8 mouse cellular contexts compared by ENCODE assay signal in the genomic region with DNA sequence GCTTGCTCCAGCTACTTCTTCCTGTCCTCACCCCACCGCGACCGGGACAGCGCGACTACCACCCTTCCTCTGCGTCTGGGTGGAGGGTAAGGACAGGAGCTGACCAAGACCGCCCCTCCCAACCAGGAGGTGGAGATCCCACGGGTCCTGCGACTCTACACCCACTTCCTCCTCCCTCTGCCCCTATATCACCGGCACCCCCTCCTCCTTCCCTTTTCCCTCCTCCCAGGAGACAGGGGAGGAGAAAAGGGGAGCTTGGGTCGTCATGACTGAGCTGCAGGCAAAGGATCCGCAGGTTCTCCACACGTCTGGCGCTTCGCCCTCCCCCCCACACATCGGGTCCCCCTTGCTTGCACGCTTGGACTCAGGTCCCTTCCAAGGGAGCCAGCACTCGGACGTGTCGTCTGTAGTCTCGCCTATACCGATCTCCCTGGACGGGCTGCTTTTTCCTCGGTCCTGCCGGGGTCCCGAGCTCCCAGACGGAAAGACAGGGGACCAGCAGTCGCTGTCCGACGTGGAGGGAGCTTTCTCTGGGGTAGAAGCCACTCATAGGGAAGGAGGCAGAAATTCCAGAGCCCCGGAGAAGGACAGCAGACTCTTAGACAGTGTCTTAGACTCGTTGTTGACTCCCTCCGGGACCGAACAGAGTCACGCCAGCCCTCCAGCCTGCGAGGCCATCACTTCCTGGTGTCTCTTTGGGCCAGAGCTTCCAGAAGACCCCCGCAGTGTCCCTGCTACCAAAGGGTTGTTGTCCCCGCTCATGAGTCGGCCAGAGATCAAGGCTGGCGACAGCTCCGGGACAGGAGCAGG. TPM values are rescaled to one million over a fixed set of nuclear protein-coding genes. Genes with fewer than 3 reads are reported as not detected.
DNase-seq lines count a peak whose midpoint lies in the region; ATAC-seq and TF ChIP-seq lines count a peak whose summit lies in the region.

No protein-coding gene starts in this region.

- H3K27me3 ChIP-seq in thymus, adult 2 months (ENCODE audit: control insufficient read depth, insufficient read depth, low read length): no peaks in the 10 kb centered on the region; the same call in 1 of the 2 replicates
- peaks cover 57% of the 10 kb centered on the region for H3K27me3 ChIP-seq in hindbrain, embryonic 12.5 days

- TF ChIP-seq POLR2A in thymus, adult 2 months (IDR thresholded peaks at IDR 0.05; ENCODE audit: control insufficient read depth, extremely low read depth, insufficient read depth, low read length, poor library complexity): no peak

- no peaks in the 10 kb centered on the region for H3K36me3 ChIP-seq in thymus, adult 2 months (ENCODE audit: control insufficient read depth, insufficient read depth, low read length)
- no peaks in the 10 kb centered on the region for H3K36me3 ChIP-seq in hindbrain, embryonic 12.5 days

- TF ChIP-seq CTCF in thymus, adult 2 months (IDR thresholded peaks at IDR 0.05; ENCODE audit: borderline replicate concordance, control insufficient read depth, extremely low read depth, insufficient read depth, low read length, poor library complexity): no peak

- intact Hi-C loops in left cerebral cortex, postnatal 10 days (cut with DNase I): no loop called here

- H3K4me1 ChIP-seq in thymus, adult 2 months (replicated peaks; ENCODE audit: control insufficient read depth, insufficient read depth, low read length): no peaks in the 10 kb centered on the region
- peaks cover 21% of the 10 kb centered on the region for H3K4me1 ChIP-seq in hindbrain, embryonic 12.5 days

- ATAC-seq in hindbrain, embryonic 12.5 days (ENCODE audit: low FRiP score): peak; percentile 35; the same call in 1 of the 2 replicates

- H3K4me2 ChIP-seq in hindbrain, embryonic 12.5 days (replicated peaks): peak overlapping the region; percentile 94

- no peak overlapping the region; the same call in 1 of the 2 replicates for H3K4me3 ChIP-seq in thymus, adult 2 months (ENCODE audit: control insufficient read depth, insufficient read depth, low read length)
- H3K4me3 ChIP-seq in hindbrain, embryonic 12.5 days: peak overlapping the region; percentile 67

- WGBS in thymus, adult 2 months: 3% methylated on average over 41 of the region's 41 CpGs
- under 1% methylated on average over 41 of the region's 41 CpGs for WGBS in hindbrain, embryonic 12.5 days

- DNase-seq in thymus, adult 2 months: peak; percentile 1
- DNase-seq in thymus, postnatal 0 days (ENCODE audit: low spot score): no peak
- peak; percentile 3 for DNase-seq in embryo, embryonic 11.5 days (ENCODE audit: low read depth, low spot score)
- DNase-seq in left cerebral cortex, postnatal 10 days (ENCODE audit: extremely low spot score in 1 of 2, low spot score in 2 of 2): peak; percentile 4 to 34
- DNase-seq in lung, postnatal 36 days: peak; percentile 47
- DNase-seq in retina, postnatal 7 days (ENCODE audit: low read depth, low spot score): peak; percentile 4
- no peak for DNase-seq in MN1 (ENCODE audit: low spot score)

- no peaks in the 10 kb centered on the region for H3K9me3 ChIP-seq in hindbrain, embryonic 12.5 days (replicated peaks)

- H3K9ac ChIP-seq in hindbrain, embryonic 12.5 days: peak overlapping the region; percentile 64

- no peak overlapping the region for H3K27ac ChIP-seq in thymus, adult 2 months (ENCODE audit: control insufficient read depth, insufficient read depth, low read length)
- no peak overlapping the region for H3K27ac ChIP-seq in hindbrain, embryonic 12.5 days

RNA-seq across cellular contexts. Expression of a gene that starts 0.8 kb away (rescaled TPM):
- polyA plus RNA-seq in thymus, adult 2 months (2012; rRNA removed): 1.1 and 1.2 TPM in 2 replicates
- polyA plus RNA-seq in thymus, postnatal 0 days (2015; fragmentation: Nextera tagmentation; extraction: Ambion mirVana): 0.14 and 0.21 TPM in 2 replicates
- 0.59 and 0.87 TPM in 2 replicates for polyA plus RNA-seq in hindbrain, embryonic 12.5 days (2016; fragmentation: Nextera tagmentation; extraction: Ambion mirVana)
- total RNA-seq in left cerebral cortex, postnatal 10 days (2021): 10 to 100 TPM; 11.4 to 12.1 TPM

Comparison
In these comparisons a context has a peak if more than half of its experiments do, and no peak if none do; other contexts are left out.
1. DNase-seq: peak in thymus, adult 2 months (single experiment), embryo, embryonic 11.5 days (single experiment), left cerebral cortex, postnatal 10 days (2 of 2), lung, postnatal 36 days (single experiment) and retina, postnatal 7 days (single experiment); none in thymus, postnatal 0 days (single experiment) and MN1 (single experiment).